Mouse (Mus musculus): Measurements from ENCODE around the gene Fas. TPM values are rescaled to one million over a fixed set of nuclear protein-coding genes. Genes with fewer than 3 reads are reported as not detected.

Fas gene
- polyA plus RNA-seq, 1 experiment from 2014 or later: 5.9 TPM

GRCm38 (mm10) chr19:34369551-34369950 is 79.1 kb downstream of the Fas start:
- Histone ChIP-seq H3K9me3 (replicated peaks; ENCODE audit: control insufficient read depth, low read length) (no peaks in the 10 kb centered on the region), H3K27ac (ENCODE audit: low read length) (peak overlapping the region; percentile 74), H3K27me3 (ENCODE audit: control insufficient read depth, insufficient read depth, low read length) (no peaks in the 10 kb centered on the region), H3K36me3 (ENCODE audit: control insufficient read depth, insufficient read depth, low read length) (no peaks in the 10 kb centered on the region), H3K4me2 (ENCODE audit: low read depth, low read length) (no peak overlapping the region), H3K4me1 (ENCODE audit: control insufficient read depth, insufficient read depth, low read length) (peaks cover 4% of the 10 kb centered on the region; the same call in 1 of the 2 replicates), H3K4me3 (replicated peaks; ENCODE audit: low read length) (no peak overlapping the region), H3K9ac (ENCODE audit: low read length) (no peak overlapping the region)
- 19% methylated on average over 1 of the region's 1 CpGs for WGBS
- ATAC-seq (ENCODE audit: insufficient read depth, low FRiP score): peak; percentile 21; the same call in 1 of the 2 replicates

DNA sequence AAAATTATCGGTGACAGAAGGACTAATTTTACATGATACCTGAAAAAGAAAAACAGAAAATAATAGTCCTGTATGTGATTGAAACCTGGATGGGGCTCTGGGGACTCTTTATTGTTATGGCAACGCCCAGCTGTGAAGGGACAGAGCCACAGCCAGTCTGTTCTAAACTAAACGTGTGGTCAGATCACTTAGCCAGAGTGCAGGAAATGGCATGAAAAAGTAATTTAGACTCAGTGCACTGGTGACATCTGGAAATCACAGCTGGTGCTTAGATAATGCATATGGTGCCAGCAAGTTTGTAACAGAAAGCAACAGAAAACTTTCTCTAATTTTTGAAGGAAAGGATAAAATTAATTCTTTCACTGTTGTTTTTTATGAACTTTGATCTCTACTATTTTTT is 79.9 kb downstream of the Fas start:
- H3K9ac ChIP-seq (ENCODE audit: low read length): no peak overlapping the region
- H3K27me3 ChIP-seq (ENCODE audit: control insufficient read depth, insufficient read depth, low read length): no peaks in the 10 kb centered on the region
- H3K36me3 ChIP-seq (ENCODE audit: control insufficient read depth, insufficient read depth, low read length): no peaks in the 10 kb centered on the region
- no peaks in the 10 kb centered on the region for H3K9me3 ChIP-seq (replicated peaks; ENCODE audit: control insufficient read depth, low read length)
- no peak overlapping the region for H3K4me2 ChIP-seq (ENCODE audit: low read depth, low read length)
- H3K27ac ChIP-seq (ENCODE audit: low read length): no peak overlapping the region
- no peak overlapping the region for H3K4me3 ChIP-seq (replicated peaks; ENCODE audit: low read length)
- ATAC-seq (ENCODE audit: insufficient read depth, low FRiP score): no peak
- peaks cover 4% of the 10 kb centered on the region; the same call in 1 of the 2 replicates for H3K4me1 ChIP-seq (ENCODE audit: control insufficient read depth, insufficient read depth, low read length)
- WGBS: 46% methylated on average over 3 of the region's 3 CpGs

Other genes starting within 250 kb of the Fas start
- gene Lipn, start 223.3 kb upstream of the Fas start, polyA plus RNA-seq (2015; fragmentation: Nextera tagmentation; extraction: Ambion mirVana): not detected in 2 replicates
- gene Lipm, start 189.7 kb upstream of the Fas start, polyA plus RNA-seq (2015; fragmentation: Nextera tagmentation; extraction: Ambion mirVana): 4.7 and 6.8 TPM in 2 replicates
- 11.2 and 16.2 TPM in 2 replicates for gene Ankrd22, start 124.6 kb upstream of the Fas start, polyA plus RNA-seq (2015; fragmentation: Nextera tagmentation; extraction: Ambion mirVana)
- 12.5 and 13.2 TPM in 2 replicates for gene Stambpl1, start 98.4 kb upstream of the Fas start, polyA plus RNA-seq (2015; fragmentation: Nextera tagmentation; extraction: Ambion mirVana)
- gene Acta2, start 35.1 kb upstream of the Fas start, polyA plus RNA-seq (2015; fragmentation: Nextera tagmentation; extraction: Ambion mirVana): 2,412 and 2,864 TPM in 2 replicates
- 2.7 and 4.1 TPM in 2 replicates for gene Ch25h, start 184.5 kb downstream of the Fas start, polyA plus RNA-seq (2015; fragmentation: Nextera tagmentation; extraction: Ambion mirVana)
- gene Lipa, start 236.8 kb downstream of the Fas start, polyA plus RNA-seq (2015; fragmentation: Nextera tagmentation; extraction: Ambion mirVana): 31.2 and 32.4 TPM in 2 replicates